Mouse (Mus musculus) heart, embryonic 10.5 days (tissue): ENCODE data around the gene St7. TPM values are rescaled to one million over a fixed set of nuclear protein-coding genes. Genes with fewer than 3 reads are reported as not detected.
A peak's percentile ranks its signal among the peaks of the same experiment; 100 is the strongest.

ENCODE experiments used
- DNase-seq: peaks from one replicate; pipeline ENCODE4 v3.0.0-alpha.2; 2017; ENCODE audit warnings: low spot score
- H3K27ac ChIP-seq: fragments of 300-500 bp; sonication (generic); 2 replicates; pipeline ENCODE4 v1.5.1; 2016; ENCODE audit warnings: mild to moderate bottlenecking
- H3K27me3 ChIP-seq: fragments of 300-500 bp; sonication (generic); 2 replicates; pipeline ENCODE4 v1.6.1; 2016; ENCODE audit warnings: mild to moderate bottlenecking; ENCODE audit not compliant: poor library complexity, insufficient read depth, severe bottlenecking
- H3K36me3 ChIP-seq: fragments of 300-500 bp; sonication (generic); 2 replicates; pipeline ENCODE4 v1.6.1; 2016; ENCODE audit warnings: mild to moderate bottlenecking, moderate library complexity
- H3K4me1 ChIP-seq: fragments of 300-500 bp; sonication (generic); 2 replicates; pipeline ENCODE4 v1.6.1; 2016; ENCODE audit warnings: mild to moderate bottlenecking
- H3K4me3 ChIP-seq: fragments of 300-500 bp; sonication (generic); 2 replicates; pipeline ENCODE4 v1.5.1; 2016; ENCODE audit warnings: mild to moderate bottlenecking, moderate library complexity
- H3K9me3 ChIP-seq: fragments of 300-500 bp; sonication (generic); 2 replicates; pipeline ENCODE4 v1.6.1; 2016; ENCODE audit warnings: mild to moderate bottlenecking, moderate library complexity
- WGBS: fragments of 180-500 bp; shearing (Covaris S2); methylation state at CpG from one replicate; pipeline ENCODE4 v1.1.7; 2016; 5-methylcytosine and 5-hydroxymethylcytosine counted together
- polyA plus RNA-seq: library from polyadenylated mRNA; unstranded; fragments of >200 nt; fragmentation: Nextera tagmentation; extraction: Ambion mirVana; gene quantifications from 2 replicates; pipeline ENCODE4 v1.2.1, GENCODE M21; 2016

The St7 gene
- polyA plus RNA-seq, 1 experiment from 2014 or later = 24.0 TPM

DNA sequence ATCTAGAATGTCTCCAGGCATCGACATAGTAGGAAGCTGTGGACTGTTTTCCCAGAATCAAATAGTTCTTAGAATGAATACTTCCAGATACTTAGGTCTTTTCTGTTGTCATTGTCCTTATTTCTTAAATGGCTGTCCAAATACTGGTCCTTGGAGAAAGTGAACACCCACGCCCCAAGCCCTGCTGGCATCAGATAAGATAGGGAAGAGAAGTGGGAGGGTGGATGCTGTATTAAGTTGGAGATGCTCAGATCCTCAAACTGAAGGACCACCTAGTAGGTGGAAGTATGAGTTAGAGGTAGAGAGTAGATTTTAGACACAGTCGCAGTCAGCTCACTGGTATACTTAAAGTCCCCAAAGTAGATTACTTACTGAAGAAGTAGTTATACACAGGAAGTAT lies 34.5 kb downstream of the St7 start:
- Histone ChIP-seq H3K27me3 (no peaks in the 10 kb centered on the region), H3K9me3 (no peaks in the 10 kb centered on the region), H3K36me3 (no peaks in the 10 kb centered on the region), H3K27ac (no peak overlapping the region), H3K4me3 (no peak overlapping the region), H3K4me1 (peaks cover 12% of the 10 kb centered on the region)
- WGBS = 75% methylated on average over 3 of the region's 3 CpGs
- DNase-seq = no peak

DNA sequence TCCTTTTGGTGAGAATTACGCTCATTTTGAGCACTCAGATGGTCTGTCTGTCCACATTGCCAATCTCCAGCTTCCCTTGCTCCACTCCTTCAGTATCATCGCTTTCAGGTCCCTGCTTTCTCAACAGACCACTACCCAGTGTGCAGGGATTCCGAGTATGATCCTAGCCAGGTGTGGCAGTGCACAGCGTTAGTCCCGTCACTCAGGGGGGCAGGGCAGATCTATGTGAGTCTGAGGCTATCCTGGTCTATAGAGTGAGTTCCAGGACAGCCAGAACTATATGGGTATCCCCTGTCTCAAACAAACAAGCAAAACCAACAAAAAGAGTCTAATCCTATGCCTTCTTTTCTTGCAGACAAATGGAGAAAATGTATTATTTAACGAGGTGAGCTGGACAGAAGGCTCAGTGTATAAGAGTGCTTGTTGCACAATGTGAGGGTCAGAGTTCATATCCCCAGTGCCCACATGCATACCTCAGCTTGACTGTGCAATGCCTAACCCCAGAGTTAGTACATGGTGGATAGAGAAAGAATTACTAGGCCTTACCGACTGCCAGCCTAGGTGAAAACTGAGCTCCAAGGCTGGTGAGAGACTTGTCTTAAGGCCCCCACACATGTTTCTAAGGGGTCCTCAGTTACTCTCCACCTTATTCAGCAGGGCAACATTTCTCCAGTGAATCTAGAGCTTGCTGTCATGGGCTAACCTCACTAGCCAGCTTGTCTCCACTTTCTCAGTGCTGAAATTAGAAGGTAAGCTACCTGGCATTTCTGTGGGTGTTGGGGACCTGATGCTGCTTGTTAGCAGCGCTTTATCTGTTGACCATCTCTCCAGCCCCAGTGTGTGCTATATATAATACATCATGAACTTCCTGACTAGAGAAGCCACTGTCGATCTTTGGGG lies 35.4 kb downstream of the St7 start:
- Histone ChIP-seq H3K36me3 (no peaks in the 10 kb centered on the region), H3K4me1 (peaks cover 12% of the 10 kb centered on the region), H3K4me3 (no peak overlapping the region), H3K27ac (no peak overlapping the region), H3K27me3 (no peaks in the 10 kb centered on the region), H3K9me3 (no peaks in the 10 kb centered on the region)
- 79% methylated on average over 9 of the region's 9 CpGs for WGBS
- no peak for DNase-seq

DNA sequence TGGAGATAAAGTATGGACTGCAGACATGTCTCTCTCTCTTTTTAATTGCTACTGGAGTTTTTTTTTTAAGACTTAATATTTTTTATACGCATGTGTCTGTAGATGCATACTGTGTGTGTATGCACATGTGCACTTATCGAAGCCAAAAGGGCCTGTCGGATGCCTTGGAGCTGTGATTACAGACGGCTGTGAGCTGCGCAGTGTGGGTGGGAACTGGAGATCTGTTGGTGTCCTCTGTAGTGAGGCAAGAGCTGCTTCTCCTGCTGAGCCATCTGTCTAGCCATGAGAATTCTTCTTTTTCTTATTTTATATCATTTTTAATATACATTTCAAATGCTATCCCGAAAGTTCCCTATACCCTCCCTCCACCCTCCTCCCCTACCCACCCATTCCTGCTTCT lies 37.4 kb downstream of the St7 start:
- DNase-seq = no peak

DNA sequence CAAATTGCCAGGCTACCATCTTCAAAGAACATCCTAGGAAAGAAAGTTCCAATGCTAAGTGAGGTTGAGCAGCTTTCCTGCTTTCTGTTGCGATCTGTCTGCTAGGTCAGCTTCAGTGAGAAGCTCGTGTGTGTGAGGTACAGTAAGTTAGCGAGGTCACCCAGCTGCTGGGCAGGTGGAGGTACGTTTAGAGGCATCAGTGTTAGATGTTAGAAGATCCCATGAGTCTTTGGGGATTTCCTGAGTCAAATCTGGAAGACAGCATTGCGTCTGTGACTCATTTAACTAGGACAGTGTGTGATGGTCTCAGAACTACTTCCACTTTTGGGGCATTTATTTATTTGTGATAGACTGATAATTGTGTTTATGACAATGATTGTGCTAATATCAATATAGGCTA lies 39.0 kb downstream of the St7 start:
- H3K9me3 ChIP-seq = no peaks in the 10 kb centered on the region
- no peaks in the 10 kb centered on the region for H3K27me3 ChIP-seq
- DNase-seq = no peak
- H3K36me3 ChIP-seq = no peaks in the 10 kb centered on the region
- H3K27ac ChIP-seq = no peak overlapping the region
- H3K4me3 ChIP-seq = no peak overlapping the region
- H3K4me1 ChIP-seq = peaks cover 23% of the 10 kb centered on the region
- 71% methylated on average over 5 of the region's 5 CpGs for WGBS

More for the DNA sequence above, 37.4 kb downstream of the St7 start:
- WGBS = 85% methylated on average over 6 of the region's 6 CpGs
- H3K4me1 ChIP-seq = peaks cover 18% of the 10 kb centered on the region
- no peak overlapping the region for H3K4me3 ChIP-seq
- no peaks in the 10 kb centered on the region for H3K36me3 ChIP-seq
- no peaks in the 10 kb centered on the region for H3K9me3 ChIP-seq
- H3K27me3 ChIP-seq = no peaks in the 10 kb centered on the region
- H3K27ac ChIP-seq = no peak overlapping the region

DNA sequence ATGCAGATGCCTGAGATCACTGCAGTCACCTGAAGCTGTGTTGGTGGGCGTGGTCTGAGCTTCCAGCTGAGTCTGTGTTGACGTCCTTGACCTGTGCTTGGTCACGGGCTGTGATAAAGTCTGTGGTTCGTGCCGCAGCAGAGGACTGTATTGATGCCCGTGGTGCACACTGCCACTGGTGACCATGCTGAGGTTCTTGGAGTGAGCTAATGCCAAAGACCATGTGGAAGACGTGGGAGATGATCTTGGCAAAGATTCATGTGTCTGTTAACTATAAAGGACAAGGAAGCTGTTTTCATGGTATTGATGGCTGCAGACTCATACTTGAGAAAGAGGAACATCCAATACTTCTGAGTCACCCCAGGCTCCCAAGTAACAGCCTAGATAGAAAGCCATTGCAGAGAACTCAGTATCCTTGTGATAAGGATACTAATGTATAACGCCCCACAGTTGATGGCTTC lies 41.2 kb downstream of the St7 start:
- peaks cover 30% of the 10 kb centered on the region for H3K4me1 ChIP-seq
- H3K36me3 ChIP-seq = no peaks in the 10 kb centered on the region
- WGBS = 78% methylated on average over 8 of the region's 8 CpGs
- no peak overlapping the region for H3K4me3 ChIP-seq
- no peak overlapping the region for H3K27ac ChIP-seq
- no peaks in the 10 kb centered on the region for H3K27me3 ChIP-seq
- no peak for DNase-seq
- H3K9me3 ChIP-seq = no peaks in the 10 kb centered on the region

DNA sequence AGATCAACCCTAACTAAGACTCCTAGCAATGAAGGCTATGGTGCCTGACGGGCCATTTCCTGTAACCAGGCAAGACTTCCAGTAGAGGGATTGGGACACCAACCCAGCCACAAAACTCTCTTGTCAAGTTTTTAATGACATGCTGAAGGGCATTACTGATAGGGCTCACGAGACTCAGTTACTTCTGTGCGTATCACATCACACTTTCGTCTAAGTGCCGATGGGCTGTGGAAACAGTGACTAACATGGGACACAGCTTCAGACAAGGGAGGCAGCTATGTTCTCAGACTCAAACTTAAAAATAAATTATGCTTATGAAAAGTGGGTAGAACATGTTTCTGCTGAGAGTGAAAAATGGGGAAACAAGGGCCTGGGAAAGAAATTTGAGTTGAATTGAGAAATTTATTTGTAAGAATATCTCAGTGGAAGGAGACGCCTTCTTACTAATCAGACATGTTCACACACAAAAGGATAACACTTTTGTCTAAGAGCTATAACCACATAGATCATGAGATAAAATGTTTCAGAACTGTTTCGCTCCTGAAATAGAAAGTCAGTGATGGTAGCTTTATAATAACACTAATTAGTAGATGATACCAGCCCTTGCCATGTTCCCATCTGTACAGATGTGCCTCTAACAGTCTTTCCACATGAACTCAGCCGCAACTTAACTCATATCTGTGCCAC lies 44.7 kb downstream of the St7 start:
- Histone ChIP-seq H3K27me3 (no peaks in the 10 kb centered on the region), H3K36me3 (no peaks in the 10 kb centered on the region), H3K9me3 (no peaks in the 10 kb centered on the region), H3K4me3 (no peak overlapping the region), H3K4me1 (peaks cover 33% of the 10 kb centered on the region), H3K27ac (peak overlapping the region; percentile 22; the same call in 1 of the 2 replicates)
- no peak for DNase-seq
- WGBS = 50% methylated on average over 8 of the region's 8 CpGs

DNA sequence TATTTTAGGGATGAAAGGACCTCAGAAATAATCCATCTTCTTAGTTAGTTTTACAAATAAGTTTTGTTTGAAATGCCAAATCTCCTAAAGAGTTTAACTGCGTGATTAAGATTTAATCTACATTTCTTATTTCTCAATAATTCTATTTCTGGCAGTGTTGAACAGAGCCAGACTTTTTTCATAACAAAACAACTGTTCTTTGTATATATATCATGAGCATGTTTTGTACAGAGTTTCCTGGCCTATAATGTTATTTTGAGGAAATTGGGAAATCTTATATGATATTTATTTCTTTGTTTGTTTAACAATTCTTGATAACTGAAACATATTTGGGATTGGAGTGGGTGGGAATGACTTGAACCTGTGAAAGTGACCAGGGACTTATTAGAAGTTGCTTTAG lies 47.4 kb downstream of the St7 start:
- Histone ChIP-seq H3K9me3 (no peaks in the 10 kb centered on the region), H3K27me3 (no peaks in the 10 kb centered on the region), H3K4me1 (peaks cover 38% of the 10 kb centered on the region), H3K4me3 (no peak overlapping the region), H3K27ac (no peak overlapping the region), H3K36me3 (no peaks in the 10 kb centered on the region)
- WGBS = 83% methylated on average over 1 of the region's 1 CpGs
- DNase-seq = no peak

DNA sequence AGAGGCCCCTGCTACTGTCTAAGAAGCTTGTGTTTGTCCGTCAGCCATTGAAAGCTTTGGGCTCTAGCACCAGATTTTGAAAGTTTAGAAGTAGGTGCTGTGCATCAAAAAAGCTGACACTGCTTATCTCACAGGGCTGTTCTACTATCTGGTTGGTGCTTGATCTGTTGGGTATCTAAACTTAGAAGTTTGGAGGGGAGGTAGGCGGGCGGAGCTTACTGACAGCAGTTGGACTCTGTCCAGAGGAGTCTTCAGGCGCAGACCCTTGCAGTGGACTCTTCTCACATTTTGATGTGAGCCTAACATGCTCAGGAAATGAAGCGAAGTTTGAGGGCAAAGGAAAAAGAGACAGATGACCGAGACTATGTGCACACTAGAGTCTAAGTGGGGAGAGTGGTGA lies 48.9 kb downstream of the St7 start:
- no peaks in the 10 kb centered on the region for H3K27me3 ChIP-seq
- H3K36me3 ChIP-seq = no peaks in the 10 kb centered on the region
- no peak overlapping the region for H3K4me3 ChIP-seq
- H3K27ac ChIP-seq = peak overlapping the region; percentile 72; the same call in 1 of the 2 replicates
- H3K4me1 ChIP-seq = peaks cover 34% of the 10 kb centered on the region
- 29% methylated on average over 6 of the region's 6 CpGs for WGBS
- DNase-seq = no peak
- no peaks in the 10 kb centered on the region for H3K9me3 ChIP-seq

DNA sequence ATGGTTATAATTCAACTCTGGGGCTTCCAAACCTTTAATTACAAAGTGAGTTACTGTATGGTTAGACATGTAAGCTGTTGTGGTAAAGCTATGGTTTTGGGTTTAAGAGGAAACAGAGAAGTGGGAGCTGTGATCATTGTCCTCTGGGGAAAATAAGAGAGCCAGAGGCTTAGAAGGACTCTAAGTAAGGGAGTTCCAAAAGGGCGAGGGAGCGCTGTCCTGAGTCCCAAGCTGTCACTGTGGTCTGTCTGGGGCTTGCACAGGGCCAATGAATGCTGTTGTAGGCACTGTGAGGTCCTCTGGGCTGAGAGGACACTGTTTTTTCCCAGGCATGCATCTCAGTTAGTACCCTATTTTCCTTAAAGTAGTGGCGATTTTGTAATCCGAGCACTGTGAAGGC lies 49.5 kb downstream of the St7 start:
- Histone ChIP-seq H3K27ac (peak overlapping the region; percentile 72), H3K9me3 (no peaks in the 10 kb centered on the region), H3K4me1 (peaks cover 28% of the 10 kb centered on the region), H3K4me3 (no peak overlapping the region), H3K27me3 (no peaks in the 10 kb centered on the region), H3K36me3 (no peaks in the 10 kb centered on the region)
- DNase-seq = no peak
- 61% methylated on average over 4 of the region's 4 CpGs for WGBS

DNA sequence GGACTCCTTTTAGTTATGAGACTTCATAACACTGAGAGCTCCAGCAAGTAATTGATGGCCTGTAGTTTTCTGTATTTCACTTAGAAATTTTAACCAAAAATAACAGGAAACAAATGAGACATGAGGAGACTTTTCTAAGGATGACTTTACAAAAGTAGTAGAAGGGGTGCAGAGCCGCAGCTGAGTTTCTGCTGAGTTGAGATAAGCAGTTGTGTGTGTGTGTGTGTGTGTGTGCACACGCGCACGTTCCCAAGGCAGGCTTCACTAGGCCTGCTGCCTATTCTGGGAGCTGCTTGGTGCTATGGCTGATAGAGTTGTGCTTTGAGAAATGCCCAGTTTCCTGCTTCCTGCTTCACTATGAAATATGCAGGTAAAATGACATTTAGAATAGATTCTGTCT lies 50.6 kb downstream of the St7 start:
- H3K36me3 ChIP-seq = no peaks in the 10 kb centered on the region
- peak overlapping the region; percentile 72 for H3K27ac ChIP-seq
- H3K27me3 ChIP-seq = no peaks in the 10 kb centered on the region
- peak; percentile 87 for DNase-seq
- peaks cover 20% of the 10 kb centered on the region for H3K4me1 ChIP-seq
- whole genome bisulfite sequencing = 32% methylated on average over 4 of the region's 4 CpGs
- H3K9me3 ChIP-seq = no peaks in the 10 kb centered on the region
- H3K4me3 ChIP-seq = no peak overlapping the region

DNA sequence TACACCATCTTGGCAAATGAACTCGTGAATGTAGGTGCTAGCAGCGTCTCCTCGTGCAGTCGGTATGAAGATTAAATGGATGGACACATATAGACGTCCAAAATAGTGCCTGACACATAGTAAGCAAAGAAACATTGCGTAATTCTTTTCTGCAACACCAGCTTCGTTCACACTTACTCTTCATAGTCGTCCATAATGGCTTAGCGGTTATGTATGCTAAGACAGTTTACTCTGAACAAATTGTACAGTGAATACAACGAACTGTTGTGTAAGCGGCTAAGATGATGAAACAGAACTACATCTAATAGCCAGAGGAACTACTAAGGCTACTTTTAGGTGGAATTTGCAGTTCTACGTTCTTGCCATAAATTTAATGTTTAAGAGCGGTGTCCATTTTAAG lies 55.0 kb downstream of the St7 start:
- H3K9me3 ChIP-seq = no peaks in the 10 kb centered on the region
- H3K4me3 ChIP-seq = no peak overlapping the region
- no peaks in the 10 kb centered on the region for H3K27me3 ChIP-seq
- no peak overlapping the region for H3K27ac ChIP-seq
- no peak for DNase-seq
- peaks cover 31% of the 10 kb centered on the region; the same call in 1 of the 2 replicates for H3K4me1 ChIP-seq
- WGBS = 92% methylated on average over 13 of the region's 13 CpGs
- H3K36me3 ChIP-seq = no peaks in the 10 kb centered on the region

DNA sequence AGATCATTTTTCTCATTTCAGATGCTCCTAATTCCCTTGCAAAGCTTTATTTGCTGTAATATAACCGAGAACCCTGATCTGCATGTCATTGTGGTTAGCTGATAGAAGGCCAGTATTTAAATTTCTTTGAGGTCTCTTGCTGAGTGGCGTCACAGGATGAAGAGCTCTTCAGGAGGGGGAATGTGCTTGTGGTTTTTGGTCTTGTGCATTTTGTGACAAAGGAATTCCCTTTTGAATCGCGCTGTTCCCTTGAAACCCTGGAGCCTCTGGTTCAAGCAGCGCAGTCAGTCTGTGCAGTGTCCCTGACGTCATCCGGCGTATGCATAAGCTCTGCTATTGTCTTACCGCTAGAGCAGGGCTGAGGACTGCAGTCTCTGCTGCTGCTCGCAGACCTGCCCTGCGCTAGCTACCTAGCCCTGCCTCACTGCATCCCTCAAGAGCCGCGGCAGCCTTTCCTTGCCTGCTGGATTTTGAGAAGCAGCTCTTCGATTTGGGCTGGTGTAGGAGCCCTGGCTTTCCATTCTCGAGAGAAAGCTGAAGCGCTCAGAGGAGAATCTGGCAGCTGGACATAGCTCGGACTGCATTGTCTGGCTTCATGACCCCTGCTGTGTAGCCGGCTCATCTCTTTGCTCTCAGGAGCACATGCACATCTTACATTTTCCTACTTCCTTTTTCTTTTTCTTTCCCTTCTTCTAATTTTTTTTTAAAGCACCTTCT lies 56.3 kb downstream of the St7 start:
- 3% methylated on average over 18 of the region's 18 CpGs for WGBS
- H3K27ac ChIP-seq = peak overlapping the region; percentile 90
- peaks cover 28% of the 10 kb centered on the region; the same call in 1 of the 2 replicates for H3K4me1 ChIP-seq
- H3K36me3 ChIP-seq = no peaks in the 10 kb centered on the region
- H3K9me3 ChIP-seq = no peaks in the 10 kb centered on the region
- H3K4me3 ChIP-seq = peak overlapping the region; percentile 62
- DNase-seq = peak; percentile 93
- H3K27me3 ChIP-seq = no peaks in the 10 kb centered on the region

DNA sequence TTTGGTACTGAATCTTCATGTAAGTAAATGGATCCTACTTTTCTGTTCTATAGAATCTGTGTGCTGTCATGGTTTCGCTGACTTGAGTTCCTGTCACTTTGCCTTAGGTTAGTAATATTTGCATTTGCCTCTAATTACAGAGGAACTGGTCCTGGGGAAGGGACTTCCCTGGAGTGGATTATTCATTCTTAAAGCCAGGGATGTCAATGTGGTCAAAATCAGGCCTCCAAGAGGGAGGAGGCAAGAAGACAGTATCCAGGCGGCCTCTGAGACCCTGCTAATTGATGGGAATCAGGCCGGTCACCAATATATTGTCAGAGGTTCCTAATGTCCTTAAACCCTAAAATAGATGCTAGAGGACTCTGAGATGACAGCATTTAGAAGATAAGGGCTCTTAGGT lies 56.9 kb downstream of the St7 start:
- Histone ChIP-seq H3K4me1 (peaks cover 33% of the 10 kb centered on the region; the same call in 1 of the 2 replicates), H3K27ac (peak overlapping the region; percentile 90), H3K9me3 (no peaks in the 10 kb centered on the region), H3K27me3 (no peaks in the 10 kb centered on the region), H3K4me3 (peak overlapping the region; percentile 62), H3K36me3 (no peaks in the 10 kb centered on the region)
- DNase-seq = no peak
- 46% methylated on average over 3 of the region's 3 CpGs for WGBS
